Mouse (Mus musculus): ENCODE measurements around the gene Arfgef3. TPM values are rescaled to one million over a fixed set of nuclear protein-coding genes. Genes with fewer than 3 reads are reported as not detected.
A peak's percentile ranks its signal among the peaks of the same experiment; 100 is the strongest.

Gene Arfgef3
- polyA plus RNA-seq, 1 experiment from 2014 or later: 1.5 TPM

- no peak overlapping the region for H3K4me3 ChIP-seq (ENCODE audit: low read depth, low read length)
- ATAC-seq: no peak
- H3K27ac ChIP-seq (ENCODE audit: low read depth, low read length): no peak overlapping the region
- H3K4me1 ChIP-seq (replicated peaks; ENCODE audit: control insufficient read depth, insufficient read depth, low read length): no peaks in the 10 kb centered on the region
- no peak overlapping the region for H3K9ac ChIP-seq (ENCODE audit: low read depth, low read length)
- H3K4me2 ChIP-seq (replicated peaks; ENCODE audit: low read depth): no peak overlapping the region
- no peaks in the 10 kb centered on the region for H3K9me3 ChIP-seq (ENCODE audit: control insufficient read depth)
- no peaks in the 10 kb centered on the region for H3K27me3 ChIP-seq (replicated peaks; ENCODE audit: control insufficient read depth, insufficient read depth, low read length)
- no peaks in the 10 kb centered on the region for H3K36me3 ChIP-seq (ENCODE audit: control insufficient read depth, insufficient read depth)
- WGBS: 51% methylated on average over 5 of the region's 5 CpGs
- peak; percentile 38; the same call in 1 of the 2 replicates for TF ChIP-seq CTCF (IDR thresholded peaks at IDR 0.05; ENCODE audit: low read depth)
Observed at GRCm38 (mm10) chr10:18769909-18770308, 26.2 kb upstream of the Arfgef3 start.

- H3K4me2 ChIP-seq (replicated peaks; ENCODE audit: low read depth): no peak overlapping the region
- no peak for ATAC-seq
- 38% methylated on average over 2 of the region's 2 CpGs for WGBS
Observed at GRCm38 (mm10) chr10:18760241-18760640, 16.5 kb upstream of the Arfgef3 start.

GRCm38 (mm10) chr10:18750057-18750456, 6.3 kb upstream of the Arfgef3 start:
- no peaks in the 10 kb centered on the region for H3K4me1 ChIP-seq (replicated peaks; ENCODE audit: control insufficient read depth, insufficient read depth, low read length)
- 78% methylated on average over 4 of the region's 4 CpGs for WGBS
- no peak for ATAC-seq
- no peak for TF ChIP-seq CTCF (IDR thresholded peaks at IDR 0.05; ENCODE audit: low read depth)
- H3K9me3 ChIP-seq (ENCODE audit: control insufficient read depth): no peaks in the 10 kb centered on the region
- no peak overlapping the region for H3K27ac ChIP-seq (ENCODE audit: low read depth, low read length)
- no peaks in the 10 kb centered on the region for H3K27me3 ChIP-seq (replicated peaks; ENCODE audit: control insufficient read depth, insufficient read depth, low read length)
- H3K36me3 ChIP-seq (ENCODE audit: control insufficient read depth, insufficient read depth): no peaks in the 10 kb centered on the region
- H3K9ac ChIP-seq (ENCODE audit: low read depth, low read length): no peak overlapping the region
- H3K4me2 ChIP-seq (replicated peaks; ENCODE audit: low read depth): no peak overlapping the region
- H3K4me3 ChIP-seq (ENCODE audit: low read depth, low read length): no peak overlapping the region

More at GRCm38 (mm10) chr10:18760241-18760640, 16.5 kb upstream of the Arfgef3 start:
- peak; percentile 77 for TF ChIP-seq CTCF (IDR thresholded peaks at IDR 0.05; ENCODE audit: low read depth)
- Histone ChIP-seq H3K4me1 (replicated peaks; ENCODE audit: control insufficient read depth, insufficient read depth, low read length) (no peaks in the 10 kb centered on the region), H3K9me3 (ENCODE audit: control insufficient read depth) (no peaks in the 10 kb centered on the region), H3K27ac (ENCODE audit: low read depth, low read length) (no peak overlapping the region), H3K36me3 (ENCODE audit: control insufficient read depth, insufficient read depth) (no peaks in the 10 kb centered on the region), H3K27me3 (replicated peaks; ENCODE audit: control insufficient read depth, insufficient read depth, low read length) (no peaks in the 10 kb centered on the region), H3K4me3 (ENCODE audit: low read depth, low read length) (no peak overlapping the region), H3K9ac (ENCODE audit: low read depth, low read length) (no peak overlapping the region)

GRCm38 (mm10) chr10:18742086-18742485, 1.7 kb downstream of the Arfgef3 start:
- no peak overlapping the region for H3K4me3 ChIP-seq (ENCODE audit: low read depth, low read length)
- H3K4me1 ChIP-seq (replicated peaks; ENCODE audit: control insufficient read depth, insufficient read depth, low read length): no peaks in the 10 kb centered on the region
- no peak overlapping the region; the same call in 1 of the 2 replicates for H3K4me2 ChIP-seq (replicated peaks; ENCODE audit: low read depth)
- H3K9me3 ChIP-seq (ENCODE audit: control insufficient read depth): no peaks in the 10 kb centered on the region
- 76% methylated on average over 6 of the region's 6 CpGs for WGBS
- no peak for TF ChIP-seq CTCF (IDR thresholded peaks at IDR 0.05; ENCODE audit: low read depth)
- H3K27me3 ChIP-seq (replicated peaks; ENCODE audit: control insufficient read depth, insufficient read depth, low read length): no peaks in the 10 kb centered on the region
- no peak overlapping the region for H3K9ac ChIP-seq (ENCODE audit: low read depth, low read length)
- H3K27ac ChIP-seq (ENCODE audit: low read depth, low read length): no peak overlapping the region
- ATAC-seq: no peak
- H3K36me3 ChIP-seq (ENCODE audit: control insufficient read depth, insufficient read depth): no peaks in the 10 kb centered on the region

- Histone ChIP-seq H3K9ac (ENCODE audit: low read depth, low read length) (no peak overlapping the region), H3K4me1 (replicated peaks; ENCODE audit: control insufficient read depth, insufficient read depth, low read length) (no peaks in the 10 kb centered on the region), H3K27me3 (replicated peaks; ENCODE audit: control insufficient read depth, insufficient read depth, low read length) (no peaks in the 10 kb centered on the region), H3K27ac (ENCODE audit: low read depth, low read length) (no peak overlapping the region), H3K4me3 (ENCODE audit: low read depth, low read length) (no peak overlapping the region), H3K9me3 (ENCODE audit: control insufficient read depth) (no peaks in the 10 kb centered on the region), H3K36me3 (ENCODE audit: control insufficient read depth, insufficient read depth) (no peaks in the 10 kb centered on the region), H3K4me2 (replicated peaks; ENCODE audit: low read depth) (no peak overlapping the region)
- no peak for TF ChIP-seq CTCF (IDR thresholded peaks at IDR 0.05; ENCODE audit: low read depth)
- no peak for ATAC-seq
- 92% methylated on average over 8 of the region's 8 CpGs for WGBS
Observed at GRCm38 (mm10) chr10:18741024-18741423, 2.7 kb downstream of the Arfgef3 start.

GRCm38 (mm10) chr10:18728548-18728947, 15.2 kb downstream of the Arfgef3 start:
- Histone ChIP-seq H3K4me3 (ENCODE audit: low read depth, low read length) (no peak overlapping the region), H3K4me1 (replicated peaks; ENCODE audit: control insufficient read depth, insufficient read depth, low read length) (no peaks in the 10 kb centered on the region), H3K27me3 (replicated peaks; ENCODE audit: control insufficient read depth, insufficient read depth, low read length) (no peaks in the 10 kb centered on the region), H3K9ac (ENCODE audit: low read depth, low read length) (no peak overlapping the region), H3K36me3 (ENCODE audit: control insufficient read depth, insufficient read depth) (no peaks in the 10 kb centered on the region), H3K9me3 (ENCODE audit: control insufficient read depth) (no peaks in the 10 kb centered on the region), H3K4me2 (replicated peaks; ENCODE audit: low read depth) (no peak overlapping the region), H3K27ac (ENCODE audit: low read depth, low read length) (no peak overlapping the region)
- TF ChIP-seq CTCF (IDR thresholded peaks at IDR 0.05; ENCODE audit: low read depth): no peak
- ATAC-seq: no peak
- 91% methylated on average over 1 of the region's 1 CpGs for WGBS

GRCm38 (mm10) chr10:18711436-18711835, 32.3 kb downstream of the Arfgef3 start:
- ATAC-seq: no peak
- H3K27me3 ChIP-seq (replicated peaks; ENCODE audit: control insufficient read depth, insufficient read depth, low read length): no peaks in the 10 kb centered on the region
- no peak overlapping the region for H3K9ac ChIP-seq (ENCODE audit: low read depth, low read length)
- 90% methylated on average over 4 of the region's 4 CpGs for WGBS
- H3K4me3 ChIP-seq (ENCODE audit: low read depth, low read length): no peak overlapping the region
- H3K4me1 ChIP-seq (replicated peaks; ENCODE audit: control insufficient read depth, insufficient read depth, low read length): no peaks in the 10 kb centered on the region
- no peak overlapping the region for H3K27ac ChIP-seq (ENCODE audit: low read depth, low read length)
- H3K4me2 ChIP-seq (replicated peaks; ENCODE audit: low read depth): no peak overlapping the region
- H3K36me3 ChIP-seq (ENCODE audit: control insufficient read depth, insufficient read depth): no peaks in the 10 kb centered on the region
- H3K9me3 ChIP-seq (ENCODE audit: control insufficient read depth): no peaks in the 10 kb centered on the region
- TF ChIP-seq CTCF (IDR thresholded peaks at IDR 0.05; ENCODE audit: low read depth): no peak

Data from intestine, postnatal 0 days (tissue).